Mouse (Mus musculus) v-Abl transformed pro-B cells (cell line): ENCODE results near the gene Dnal1.

Experiments
- in situ Hi-C, 2 experiments: fragments of 400-800 bp; cut with MboI; formaldehyde crosslinking; loops; one replicate each; pipeline ENCODE4 v1.15.1; 2025; ENCODE audit not compliant: unreplicated experiment in 2 of 2

The Dnal1 gene

DNA sequence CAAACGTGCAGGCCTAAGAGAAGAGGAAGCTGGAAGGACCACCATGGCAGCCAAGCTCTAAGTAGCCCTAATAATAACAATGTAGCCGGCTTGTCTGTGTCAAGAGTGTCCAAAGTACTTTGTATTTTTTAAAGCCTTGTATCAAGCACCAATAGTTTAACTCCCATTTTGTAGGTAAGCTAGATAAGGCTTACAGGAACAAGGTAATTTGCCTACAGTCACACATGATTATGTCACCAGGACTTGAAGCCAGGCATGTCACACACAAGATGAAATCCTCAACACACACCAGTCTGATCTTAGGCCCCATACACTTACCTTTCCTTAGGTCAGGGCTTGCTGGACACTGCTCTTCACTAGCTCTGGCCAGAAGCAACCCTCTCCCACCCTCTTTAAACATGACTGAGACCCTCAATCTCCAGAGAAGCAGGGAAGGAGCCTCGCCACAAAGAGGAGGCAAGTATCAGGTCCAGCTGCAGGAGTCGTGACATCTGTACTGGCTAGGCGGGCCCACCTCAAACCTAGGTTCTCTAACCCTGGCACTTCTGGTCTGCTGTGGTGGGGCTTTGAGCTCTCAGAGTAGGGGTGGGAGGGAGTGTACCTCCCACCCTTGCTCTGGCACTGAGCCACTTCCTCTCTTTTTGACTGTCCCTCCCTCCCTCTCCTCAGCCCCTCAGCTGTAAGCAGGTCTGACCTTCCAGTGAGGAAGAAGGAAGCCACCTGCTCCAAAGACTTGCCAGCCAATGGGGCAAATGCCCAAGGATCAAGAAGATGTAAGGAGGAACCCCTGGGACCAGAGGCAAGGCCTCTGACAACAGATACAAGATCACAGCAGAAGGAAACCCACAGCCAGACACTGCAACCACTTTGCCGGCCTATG is 63.0 kb downstream of the Dnal1 start:
- in situ Hi-C loops = no loop called here

DNA sequence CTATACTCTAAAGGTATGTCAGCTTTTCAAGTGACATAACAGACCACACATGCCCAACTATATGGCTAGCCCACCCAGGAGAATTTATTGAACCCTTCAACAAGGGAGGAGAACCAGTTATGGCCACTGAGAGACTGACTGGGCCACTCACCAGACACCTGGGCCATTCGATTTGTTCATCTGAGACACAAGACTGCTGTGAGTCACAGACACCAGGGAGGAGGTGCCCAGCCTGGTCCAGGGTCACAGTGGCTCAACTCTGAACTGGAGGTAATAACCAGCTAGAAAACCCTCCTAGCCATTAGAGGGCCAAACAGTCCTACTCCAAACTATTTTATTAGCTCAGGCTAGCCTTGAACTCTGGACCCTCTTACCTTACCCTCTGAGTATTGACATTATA is 63.9 kb downstream of the Dnal1 start:
- in situ Hi-C loops = no loop called here

DNA sequence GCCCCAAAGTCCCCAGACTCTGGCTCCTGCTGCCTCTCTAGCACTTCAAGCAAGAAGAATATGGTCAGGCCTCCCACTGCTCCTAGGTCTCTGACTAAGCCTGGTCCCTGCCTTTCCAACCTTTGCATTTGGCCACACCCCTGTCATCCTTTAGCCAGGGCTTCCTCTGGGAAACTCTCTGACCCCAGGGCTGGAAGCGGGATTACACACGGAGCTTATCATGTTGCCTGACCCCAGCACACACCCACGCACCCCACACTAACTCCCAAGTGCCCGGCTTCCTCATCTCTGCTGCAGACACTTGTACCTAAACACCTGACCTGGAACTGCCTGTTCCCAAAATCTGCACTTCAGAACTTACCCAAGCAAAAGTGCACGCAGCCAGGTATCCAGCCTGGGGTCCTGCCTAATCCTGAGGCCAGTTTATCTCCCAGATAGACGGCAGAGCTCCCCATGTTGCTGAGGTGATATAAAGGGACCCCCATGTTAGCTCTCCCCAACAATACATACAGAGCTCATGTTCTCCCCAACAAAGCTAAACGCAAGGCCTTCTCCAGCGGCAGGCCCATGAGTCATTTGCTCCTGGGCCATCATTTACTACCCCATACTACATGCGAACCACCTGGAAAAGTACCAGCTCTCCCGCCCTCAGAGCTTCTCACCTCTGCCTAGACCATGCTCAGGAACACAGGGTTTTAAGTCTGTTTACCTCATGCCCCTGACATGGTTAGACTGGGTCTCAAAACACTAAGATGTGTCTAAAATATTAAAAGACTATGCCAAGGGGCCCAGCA is 64.7 kb downstream of the Dnal1 start:
- in situ Hi-C loops = no loop called here

DNA sequence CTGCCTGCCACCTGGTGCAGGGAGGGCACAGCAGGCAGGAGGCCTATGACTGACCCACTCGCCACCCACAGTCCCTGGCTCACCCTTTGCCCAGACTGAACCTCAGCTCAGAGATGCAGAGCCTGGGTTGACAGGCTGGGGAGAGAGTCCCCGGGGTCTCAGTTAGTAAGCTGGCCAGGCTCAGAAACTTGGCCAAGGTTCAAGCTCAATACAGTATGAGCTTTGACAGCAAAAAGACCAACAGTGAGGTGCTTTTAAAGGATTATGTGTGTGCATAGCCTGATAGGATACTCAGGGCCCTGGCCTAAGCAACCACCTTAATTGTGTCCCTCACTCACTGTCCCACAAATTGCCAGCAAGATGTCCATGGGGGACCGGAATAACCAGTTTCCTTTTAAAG is 65.9 kb downstream of the Dnal1 start:
- in situ Hi-C loops = loop anchor here in 1 of 2 experiments (5.0 kb wide), 1 partner anchor 37 kb away; the partner anchor contains the start of gene Elmsan1

DNA sequence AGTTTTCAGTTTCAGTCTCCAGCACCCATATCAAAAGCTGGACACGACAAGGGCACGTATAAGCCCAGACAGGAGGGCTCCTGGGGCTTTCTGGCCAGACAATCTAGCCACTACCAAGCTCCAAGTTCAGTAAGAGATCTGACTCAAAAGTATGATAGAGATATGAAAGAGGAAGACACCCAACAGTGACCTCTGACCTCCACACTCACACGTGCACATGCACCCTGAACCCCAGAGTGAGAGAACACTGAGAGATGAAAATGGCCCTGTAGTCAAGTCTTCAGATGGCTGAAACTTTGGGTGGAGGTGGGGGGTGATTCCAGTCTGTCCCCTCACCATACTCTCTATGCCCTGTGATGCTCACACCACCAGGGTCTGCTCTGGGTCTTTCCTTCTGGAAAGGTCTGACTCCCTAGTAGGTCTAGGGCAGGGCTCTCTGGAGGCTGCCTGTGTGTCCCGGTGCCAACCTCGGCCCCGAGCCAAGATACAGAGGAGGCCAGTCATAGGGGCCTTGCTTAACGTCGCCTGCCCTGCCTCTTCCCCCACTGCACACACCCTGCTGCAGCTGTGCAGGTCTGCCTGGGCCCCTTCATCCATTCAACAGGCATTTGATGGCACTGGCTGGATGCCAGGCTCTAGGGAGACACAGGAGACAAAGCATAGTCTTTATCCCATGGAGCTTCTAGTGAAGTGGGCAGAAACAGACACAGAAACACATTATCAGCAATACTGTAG is 66.7 kb downstream of the Dnal1 start:
- in situ Hi-C loops = loop anchor here in 1 of 2 experiments (5.0 kb wide), 1 partner anchor 36 kb away; the partner anchor contains the start of gene Elmsan1

DNA sequence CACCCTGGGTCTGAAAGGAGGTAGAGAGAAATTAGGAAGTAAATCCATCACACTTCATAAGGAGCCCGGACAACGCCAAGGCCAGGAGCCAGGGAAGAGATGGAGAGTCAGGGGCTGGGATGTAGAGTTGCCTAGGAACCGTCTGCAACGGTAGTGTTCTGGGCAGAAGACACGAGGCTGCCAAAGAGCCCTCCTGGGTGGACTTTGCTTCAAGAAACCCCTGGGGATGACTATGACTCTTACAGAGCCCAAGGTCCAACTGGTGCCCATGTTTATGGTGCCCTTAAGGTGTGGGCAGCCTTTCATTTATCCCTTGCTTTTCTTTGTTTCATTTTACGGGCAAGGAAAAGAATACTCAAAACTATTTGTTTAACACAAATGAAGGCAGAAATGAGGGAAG is 67.8 kb downstream of the Dnal1 start:
- in situ Hi-C loops = loop anchor here in 1 of 2 experiments (5.0 kb wide), 1 partner anchor 35 kb away; the partner anchor contains the start of gene Elmsan1

DNA sequence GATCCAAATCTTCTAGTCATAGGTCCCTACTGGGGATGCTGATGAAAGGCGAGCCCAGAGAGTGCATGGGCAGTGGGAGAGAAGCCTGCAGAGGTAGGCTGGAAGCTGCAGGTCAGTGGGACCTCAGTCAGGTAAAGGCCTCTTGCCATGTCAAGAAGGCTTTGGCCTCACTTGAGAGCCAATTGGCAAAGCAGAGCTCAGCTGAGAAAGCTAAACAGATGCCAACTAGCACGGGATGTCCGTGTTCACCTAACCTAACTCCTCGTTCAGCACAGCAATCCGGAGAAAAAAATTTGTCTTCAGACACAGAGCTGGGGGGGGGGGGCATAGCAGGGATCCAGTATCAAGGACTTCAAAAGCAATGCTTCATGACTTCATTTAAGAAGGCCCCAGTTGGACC is 70.8 kb downstream of the Dnal1 start:
- in situ Hi-C loops = loop anchor here in 1 of 2 experiments (5.0 kb wide), 1 partner anchor 32 kb away; the partner anchor contains the start of gene Elmsan1

DNA sequence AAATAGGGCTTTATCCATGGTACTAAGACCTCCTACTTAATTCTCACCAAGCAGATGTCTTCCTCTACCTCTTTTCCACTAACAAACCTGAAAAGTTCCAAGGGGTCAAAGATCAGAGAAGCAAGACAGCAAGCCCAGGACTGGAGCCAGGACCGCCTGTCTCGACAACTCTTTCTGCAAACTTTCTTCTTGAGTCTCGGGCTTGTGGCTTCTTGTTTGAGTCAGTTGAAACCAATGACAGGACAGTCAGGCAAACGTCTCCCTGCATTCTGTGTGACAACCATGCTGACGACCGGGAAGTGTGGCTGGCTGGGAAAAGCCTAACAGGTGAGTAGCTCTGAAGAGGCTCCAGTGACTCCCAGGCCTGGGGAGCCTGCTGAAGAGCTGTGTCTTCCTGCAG is 71.4 kb downstream of the Dnal1 start:
- in situ Hi-C loops = no loop called here

DNA sequence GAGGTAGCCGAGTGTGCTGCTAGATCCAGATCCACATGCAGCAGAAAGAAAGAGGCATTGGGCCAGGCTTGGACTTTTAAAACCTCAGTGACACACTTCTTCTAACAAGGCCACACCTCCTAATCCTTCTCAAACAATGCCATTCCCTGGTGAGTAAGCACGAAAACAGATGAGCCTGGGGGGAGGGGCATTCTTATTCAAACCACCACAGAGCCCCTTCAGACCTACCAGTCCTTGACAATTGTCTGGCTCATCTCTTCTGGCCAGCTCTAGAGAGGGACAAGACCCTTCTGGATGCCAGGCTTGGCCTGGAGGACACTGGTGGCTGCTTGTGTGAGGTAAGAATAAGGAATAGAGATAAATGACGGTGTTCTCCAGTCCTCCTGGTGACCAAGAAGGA is 72.4 kb downstream of the Dnal1 start:
- in situ Hi-C loops = no loop called here

DNA sequence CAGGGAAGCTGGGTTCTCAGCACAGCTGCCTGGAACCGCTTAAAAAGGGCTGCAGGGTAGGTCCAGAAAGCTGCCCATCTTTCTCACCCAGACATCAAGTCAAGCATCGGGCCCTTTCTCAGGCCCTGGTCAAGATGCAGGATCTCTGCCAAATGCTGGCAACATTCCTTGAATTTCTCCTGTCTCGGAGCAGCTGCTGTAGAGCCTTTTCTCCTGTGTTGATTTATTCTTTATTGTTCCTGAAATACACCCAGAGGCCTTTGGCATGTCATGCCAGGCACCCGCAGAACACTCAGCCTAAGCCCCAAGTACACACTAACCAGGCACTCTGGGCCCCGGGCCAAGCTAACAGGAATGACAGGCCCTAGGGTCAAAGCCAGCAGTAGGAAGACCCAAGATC is 72.8 kb downstream of the Dnal1 start:
- in situ Hi-C loops = no loop called here

DNA sequence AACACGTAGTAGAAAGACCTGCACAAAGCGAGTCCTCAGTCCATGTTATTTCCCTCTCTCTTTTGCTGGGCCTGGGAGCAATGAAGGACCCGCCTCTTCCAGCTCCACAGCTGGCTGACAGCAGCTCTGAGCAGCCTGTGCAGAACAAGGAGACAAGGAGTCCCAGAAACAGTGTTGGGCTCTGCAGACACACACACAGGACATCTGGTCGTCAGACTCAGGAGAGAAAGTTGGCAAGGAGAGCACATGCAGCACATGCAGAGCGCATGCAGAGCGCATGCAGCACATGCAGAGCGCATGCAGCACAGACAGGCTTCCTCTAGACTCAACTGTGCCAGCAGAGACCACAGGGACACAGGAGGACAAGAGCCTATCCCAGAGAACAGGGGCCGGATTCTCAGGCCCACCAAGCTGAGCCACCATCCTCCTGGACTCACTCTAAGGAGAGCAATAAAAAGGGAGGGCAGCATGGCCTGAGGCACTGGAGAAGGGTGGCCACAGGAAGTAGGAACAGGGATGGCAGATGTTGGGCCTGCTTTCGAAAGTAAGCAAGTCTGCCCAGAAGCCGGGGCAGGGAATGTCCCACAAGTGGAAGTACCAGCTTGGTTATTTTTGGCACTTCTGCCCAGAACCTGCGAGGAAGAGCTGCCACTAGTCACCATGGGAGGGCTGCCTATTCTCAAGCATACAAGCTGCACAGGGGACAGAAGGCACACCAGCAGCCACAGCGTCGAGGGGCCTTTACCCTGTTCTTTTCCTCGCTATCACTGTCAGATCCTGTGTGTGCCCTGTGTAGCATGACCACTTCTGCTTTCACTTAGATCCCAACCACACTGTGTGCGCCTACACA is 73.8 kb downstream of the Dnal1 start:
- in situ Hi-C loops = no loop called here

DNA sequence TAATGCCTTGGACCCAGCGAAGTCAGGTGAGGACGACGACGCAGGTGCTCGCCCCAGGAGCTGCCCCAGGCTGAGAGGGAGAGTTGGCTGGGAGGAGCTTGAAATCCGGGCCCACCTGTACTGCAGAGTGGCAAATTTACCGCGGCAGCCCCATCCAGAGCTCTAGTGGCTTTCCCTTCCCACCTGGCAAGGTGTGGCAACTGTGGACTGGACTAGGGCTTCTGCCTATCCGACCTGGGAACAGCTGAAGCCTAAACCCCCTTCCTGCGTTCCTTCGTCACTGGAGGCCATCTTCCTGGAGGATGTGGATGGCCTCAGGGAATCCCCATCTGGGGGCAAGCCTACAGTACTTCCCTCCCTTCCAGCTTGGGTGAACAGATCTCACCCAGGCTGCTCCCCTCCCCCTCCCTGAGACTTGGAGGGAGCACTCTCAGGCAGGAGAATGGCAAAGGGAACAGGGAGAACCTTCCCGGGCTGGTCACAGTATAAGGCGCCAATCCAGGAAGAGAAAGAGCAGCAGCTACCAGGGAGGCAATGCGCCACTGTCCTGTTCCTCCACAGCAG is 74.8 kb downstream of the Dnal1 start:
- in situ Hi-C loops = no loop called here

DNA sequence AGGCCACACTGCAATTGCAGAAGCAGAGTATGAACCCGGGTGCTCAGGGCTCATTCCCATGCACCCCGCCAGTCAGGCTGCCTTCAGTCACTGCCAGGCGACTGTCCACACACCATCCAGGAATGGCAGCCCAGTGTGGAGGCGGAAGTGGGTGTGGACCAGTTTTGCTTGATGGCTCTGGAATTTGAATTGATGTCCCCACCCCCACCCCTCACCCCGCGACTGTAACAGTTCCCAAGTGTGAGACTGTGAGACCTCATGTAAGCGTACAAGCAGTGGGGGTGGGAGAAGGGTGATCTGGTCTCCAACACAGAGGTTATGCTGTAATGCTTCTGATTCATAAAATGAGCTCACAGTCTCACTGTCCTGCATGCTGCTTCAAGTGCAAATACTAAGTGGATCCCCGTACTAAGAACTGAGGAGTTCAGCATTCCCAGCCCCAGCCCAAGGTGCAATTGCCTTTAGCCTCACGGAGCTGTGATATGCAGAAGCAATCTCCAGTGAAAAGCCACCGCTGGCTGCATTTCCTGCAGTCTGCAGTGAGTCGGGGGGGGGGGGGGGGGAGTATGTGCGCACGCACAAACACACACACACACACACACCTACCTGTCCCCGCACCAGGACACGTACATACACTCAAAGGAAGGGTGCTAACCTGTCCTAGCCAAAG is 76.1 kb downstream of the Dnal1 start:
- in situ Hi-C loops = no loop called here

DNA sequence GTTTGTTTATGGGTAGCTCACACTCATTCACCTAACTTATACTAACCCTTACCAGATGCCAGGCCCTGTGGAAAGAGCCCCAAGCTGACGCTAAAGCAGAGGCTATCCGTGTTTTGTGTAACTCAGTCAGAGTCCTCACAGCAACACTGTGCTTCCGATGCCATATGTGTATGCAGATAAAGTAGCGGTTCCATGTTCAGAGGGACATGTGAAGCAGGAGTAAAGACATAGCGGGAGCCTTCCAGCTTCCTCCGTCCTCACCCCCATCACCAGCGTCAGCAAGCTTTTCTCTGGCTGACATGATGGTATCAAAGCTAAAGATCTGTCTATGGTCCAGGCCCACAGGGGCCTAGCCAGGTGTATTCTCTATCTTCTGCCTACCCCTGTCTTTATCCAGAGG is 77.0 kb downstream of the Dnal1 start:
- in situ Hi-C loops = no loop called here

DNA sequence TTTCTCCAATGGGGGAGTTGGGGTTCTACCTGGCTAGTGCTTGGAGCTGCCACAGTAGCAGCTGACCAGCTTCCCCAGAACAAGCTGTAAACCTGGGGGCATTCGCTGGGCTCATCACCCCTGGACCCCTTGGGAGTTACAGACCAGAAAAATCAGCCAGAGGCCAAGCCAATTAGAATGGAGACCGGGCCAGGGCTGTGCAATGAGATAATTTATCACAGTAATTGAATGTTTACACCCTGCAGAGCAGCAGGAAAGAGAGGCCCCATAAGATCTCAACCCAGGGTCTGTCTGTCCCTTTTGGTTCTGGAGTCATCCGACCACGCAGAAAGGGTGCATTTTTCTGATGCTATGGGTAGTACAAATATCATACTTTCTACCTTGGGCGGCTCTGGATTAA is 77.6 kb downstream of the Dnal1 start:
- in situ Hi-C loops = no loop called here

DNA sequence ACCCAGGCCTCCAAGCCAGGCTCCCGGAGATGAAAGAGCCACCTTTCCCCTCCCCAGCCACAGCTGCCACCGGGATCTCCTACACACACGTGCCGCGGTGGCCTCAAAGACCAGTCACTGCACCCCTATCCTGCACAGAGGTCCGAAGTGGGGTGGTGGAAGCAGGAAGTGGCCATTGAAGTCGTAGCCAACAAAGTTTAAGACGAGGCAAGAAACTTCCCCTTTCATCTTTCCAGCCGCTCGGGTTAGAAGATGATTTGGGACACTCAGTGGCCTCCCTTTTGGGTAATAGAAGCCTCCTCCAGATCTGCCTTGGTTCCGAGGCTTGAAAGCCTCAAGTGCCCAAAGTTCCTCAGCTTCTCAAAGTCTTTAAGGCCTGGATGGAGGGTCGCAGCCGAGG is 78.1 kb downstream of the Dnal1 start:
- in situ Hi-C loops = no loop called here

DNA sequence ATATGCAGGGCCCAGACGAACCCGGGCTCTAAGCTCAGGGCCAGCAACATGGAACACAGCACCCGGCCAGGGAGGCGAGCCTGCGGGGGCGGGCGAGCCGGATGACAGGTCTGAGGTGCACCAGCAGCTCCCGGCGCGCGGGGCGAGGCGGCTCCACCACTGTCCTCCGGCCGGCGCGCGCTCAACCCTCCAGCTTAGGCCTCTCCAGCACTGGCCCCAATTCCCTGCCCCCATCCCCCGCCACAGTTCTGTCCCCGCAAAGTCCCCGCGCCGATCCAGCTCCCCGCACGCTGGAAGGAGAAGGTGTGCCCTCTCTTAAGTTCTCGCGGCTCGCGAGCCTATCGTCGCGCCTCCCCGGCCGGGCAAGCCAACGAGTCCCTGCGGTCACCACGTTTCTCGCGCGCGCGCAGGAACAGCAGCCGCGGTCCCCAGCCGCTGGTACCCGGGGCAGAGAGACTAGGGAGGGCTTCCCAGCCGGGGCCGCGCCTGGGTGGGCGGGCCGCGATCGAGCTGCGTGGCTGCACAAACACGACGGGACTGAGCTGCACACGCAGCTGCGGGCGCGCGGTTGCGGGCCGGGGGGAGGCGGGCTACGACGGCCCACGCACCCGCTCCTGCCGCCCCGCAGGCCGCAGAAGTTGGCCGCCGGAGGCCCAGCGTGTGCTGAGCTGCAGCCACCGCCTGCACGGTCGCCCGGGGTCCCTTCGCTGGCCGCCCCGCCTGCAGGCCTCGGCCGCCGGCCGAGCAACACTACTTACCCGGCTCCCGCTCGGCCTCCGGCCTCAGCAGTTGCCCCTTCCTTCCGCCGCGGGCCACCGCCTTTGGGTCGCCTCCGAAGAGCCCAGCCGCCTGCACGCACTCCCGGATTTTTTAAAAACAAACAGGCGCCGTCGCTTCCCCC is 78.8 kb downstream of the Dnal1 start:
- in situ Hi-C loops = no loop called here
